Mouse (Mus musculus) neural tube, embryonic 11.5 days (tissue): ENCODE measurements around the gene Sema3a. TPM values are rescaled to one million over a fixed set of nuclear protein-coding genes. Genes with fewer than 3 reads are reported as not detected.
A peak's percentile ranks its signal among the peaks of the same experiment; 100 is the strongest.

Experiments
- ATAC-seq: fragments of 200-750 bp; cut with Nextera tagmentation; 2 replicates; pipeline ENCODE4 v1.8.0; 2017; ENCODE audit warnings: moderate number of reproducible peaks, mild to moderate bottlenecking, moderate TSS enrichment, moderate library complexity; ENCODE audit not compliant: insufficient read depth, low FRiP score, low TSS enrichment
- DNase-seq: peaks from one replicate; pipeline ENCODE4 v3.0.0-alpha.2; 2015; ENCODE audit warnings: low spot score
- H3K27ac ChIP-seq: fragments of 300-500 bp; sonication (generic); 2 replicates; pipeline ENCODE4 v1.5.1; 2014; ENCODE audit warnings: low read depth, mild to moderate bottlenecking, low read length
- H3K27me3 ChIP-seq: fragments of 300-500 bp; sonication (generic); 2 replicates; pipeline ENCODE4 v1.6.1; 2014; ENCODE audit warnings: mild to moderate bottlenecking, low read length, mixed read lengths; ENCODE audit not compliant: control insufficient read depth, insufficient read depth
- H3K36me3 ChIP-seq: fragments of 300-500 bp; sonication (generic); 2 replicates; pipeline ENCODE4 v1.6.1; 2014; ENCODE audit warnings: mild to moderate bottlenecking, low read length, moderate library complexity, mixed read lengths; ENCODE audit not compliant: control insufficient read depth, insufficient read depth
- H3K4me1 ChIP-seq: fragments of 300-500 bp; sonication (generic); 2 replicates; pipeline ENCODE4 v1.6.1; 2014; ENCODE audit warnings: low read length, mixed read lengths; ENCODE audit not compliant: control insufficient read depth, insufficient read depth
- H3K4me2 ChIP-seq: fragments of 300-500 bp; sonication (generic); 2 replicates; pipeline ENCODE4 v1.6.1; 2014; ENCODE audit warnings: low read depth, mild to moderate bottlenecking, moderate library complexity
- H3K4me3 ChIP-seq: fragments of 300-500 bp; sonication (generic); 2 replicates; pipeline ENCODE4 v1.5.1; 2014; ENCODE audit warnings: low read depth, low read length
- H3K9ac ChIP-seq: fragments of 300-500 bp; sonication (generic); 2 replicates; pipeline ENCODE4 v1.6.1; 2014; ENCODE audit warnings: mild to moderate bottlenecking, low read length
- H3K9me3 ChIP-seq: fragments of 300-500 bp; sonication (generic); 2 replicates; pipeline ENCODE4 v1.6.1; 2016; ENCODE audit warnings: low read length; ENCODE audit not compliant: control insufficient read depth
- WGBS: fragments of 180-500 bp; shearing (Covaris S2); extraction: QIAGEN DNeasy Blood & Tissue Kit; methylation state at CpG from one replicate; pipeline ENCODE4 v1.1.7; 2014; 5-methylcytosine and 5-hydroxymethylcytosine counted together
- polyA plus RNA-seq: library from polyadenylated mRNA; unstranded; fragments of >200 nt; fragmentation: Nextera tagmentation; extraction: Ambion mirVana; gene quantifications from 2 replicates; pipeline ENCODE4 v1.2.1, GENCODE M21; 2014

Gene Sema3a
- polyA plus RNA-seq, 1 experiment from 2014 or later: 32.2 TPM

DNA sequence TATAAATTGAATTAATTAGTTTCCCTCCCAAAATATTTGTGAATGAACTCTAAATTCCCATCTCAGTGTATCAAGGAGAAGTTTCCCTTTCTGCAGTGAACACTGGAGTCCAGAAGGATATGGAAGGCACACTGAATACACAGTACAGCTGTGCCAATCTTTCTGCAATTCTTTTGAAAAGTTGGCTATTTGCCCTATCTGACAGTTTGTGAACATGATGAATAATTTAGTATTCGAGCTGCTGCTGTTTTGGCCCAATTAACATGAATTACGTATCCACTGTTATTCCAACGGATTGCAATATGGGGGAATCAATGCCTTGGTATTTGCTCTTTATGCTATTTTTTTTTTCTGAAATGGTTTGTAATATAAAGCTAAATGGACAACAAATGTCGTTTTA is 254.0 kb downstream of the Sema3a start:
- H3K9me3 ChIP-seq: no peaks in the 10 kb centered on the region
- H3K4me3 ChIP-seq: no peak overlapping the region
- no peak overlapping the region for H3K9ac ChIP-seq
- H3K27me3 ChIP-seq: no peaks in the 10 kb centered on the region
- 82% methylated on average over 4 of the region's 4 CpGs for WGBS
- no peak overlapping the region for H3K4me2 ChIP-seq
- no peaks in the 10 kb centered on the region for H3K4me1 ChIP-seq
- no peak for ATAC-seq
- H3K27ac ChIP-seq: no peak overlapping the region
- H3K36me3 ChIP-seq: no peaks in the 10 kb centered on the region
- no peak for DNase-seq

DNA sequence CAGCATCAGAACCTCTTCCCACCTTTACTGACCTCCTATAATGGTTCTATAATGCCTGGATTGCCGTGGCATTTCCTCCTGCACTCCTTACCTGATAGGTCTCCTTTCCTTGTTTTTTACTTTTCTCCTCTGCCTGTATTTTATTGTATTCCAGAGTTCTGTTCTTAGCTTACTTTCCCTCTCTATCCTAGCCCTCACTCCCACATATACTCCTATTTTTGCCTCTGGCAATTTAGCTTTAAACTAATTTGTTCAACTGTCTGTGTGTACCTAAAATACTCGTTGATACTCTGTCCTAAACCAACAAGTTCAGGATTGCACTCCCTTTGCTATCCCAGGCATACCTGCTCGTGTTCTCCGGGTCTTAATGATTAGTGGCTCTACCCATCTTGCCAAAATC is 258.8 kb downstream of the Sema3a start:
- no peaks in the 10 kb centered on the region for H3K36me3 ChIP-seq
- H3K9me3 ChIP-seq: no peaks in the 10 kb centered on the region
- H3K4me1 ChIP-seq: 0 out of 2 replicates have a peak, but pooled peaks cover 3% of the 10 kb centered on the region
- WGBS: 55% methylated on average over 4 of the region's 4 CpGs
- no peak overlapping the region for H3K4me2 ChIP-seq
- no peak overlapping the region for H3K27ac ChIP-seq
- no peak overlapping the region for H3K4me3 ChIP-seq
- H3K27me3 ChIP-seq: no peaks in the 10 kb centered on the region
- no peak overlapping the region for H3K9ac ChIP-seq
- ATAC-seq (no peak), DNase-seq (no peak)

DNA sequence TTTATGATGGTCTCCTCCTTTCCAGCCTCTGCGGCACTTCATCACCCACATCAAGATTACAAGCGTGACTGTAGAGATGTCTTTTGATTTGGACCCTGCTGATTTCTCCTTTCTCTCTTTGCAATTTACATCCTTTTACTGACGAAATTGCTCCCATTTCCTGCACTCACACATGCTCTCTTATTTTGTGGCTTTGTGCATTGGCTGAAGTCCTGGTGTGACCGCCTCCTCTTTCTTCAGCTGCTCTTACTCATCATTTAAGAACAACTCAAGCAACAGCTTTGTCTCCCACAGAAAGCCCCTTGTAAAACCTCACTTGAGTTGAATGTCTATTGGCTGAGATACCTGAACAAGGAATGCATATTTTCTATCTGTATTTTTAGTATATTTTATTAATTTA is 259.5 kb downstream of the Sema3a start:
- no peaks in the 10 kb centered on the region for H3K36me3 ChIP-seq
- H3K4me3 ChIP-seq: no peak overlapping the region
- no peaks in the 10 kb centered on the region for H3K27me3 ChIP-seq
- H3K9me3 ChIP-seq: no peaks in the 10 kb centered on the region
- 0 out of 2 replicates have a peak, but pooled peaks cover 3% of the 10 kb centered on the region for H3K4me1 ChIP-seq
- no peak overlapping the region for H3K27ac ChIP-seq
- ATAC-seq (peak; percentile 41; the same call in 1 of the 2 replicates), DNase-seq (no peak)
- H3K9ac ChIP-seq: no peak overlapping the region
- no peak overlapping the region for H3K4me2 ChIP-seq
- 27% methylated on average over 4 of the region's 4 CpGs for WGBS

DNA sequence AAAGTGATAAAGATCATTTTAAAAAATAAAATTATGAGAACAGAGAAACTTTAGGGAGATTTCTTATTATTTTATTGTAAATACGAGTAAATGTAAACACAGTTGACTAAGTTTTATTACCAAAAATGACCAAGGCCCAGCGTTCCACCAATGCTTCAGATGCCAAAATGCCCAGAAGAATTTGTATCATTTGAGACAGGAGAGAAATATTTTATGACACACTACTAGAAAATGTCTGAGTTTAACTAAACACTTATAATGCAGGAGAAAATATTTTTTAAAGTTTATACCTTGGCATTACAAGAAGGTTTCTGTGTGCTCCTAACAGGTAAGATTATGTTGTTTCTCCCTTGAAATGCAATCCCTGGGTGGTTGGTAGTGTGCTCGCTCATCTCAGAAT is 261.4 kb downstream of the Sema3a start:
- Histone ChIP-seq H3K36me3 (no peaks in the 10 kb centered on the region), H3K4me2 (no peak overlapping the region), H3K9ac (no peak overlapping the region), H3K27me3 (no peaks in the 10 kb centered on the region), H3K4me1 (0 out of 2 replicates have a peak, but pooled peaks cover 3% of the 10 kb centered on the region), H3K27ac (no peak overlapping the region), H3K4me3 (no peak overlapping the region), H3K9me3 (no peaks in the 10 kb centered on the region)
- DNase-seq (no peak), ATAC-seq (no peak)
- 88% methylated on average over 3 of the region's 3 CpGs for whole genome bisulfite sequencing

DNA sequence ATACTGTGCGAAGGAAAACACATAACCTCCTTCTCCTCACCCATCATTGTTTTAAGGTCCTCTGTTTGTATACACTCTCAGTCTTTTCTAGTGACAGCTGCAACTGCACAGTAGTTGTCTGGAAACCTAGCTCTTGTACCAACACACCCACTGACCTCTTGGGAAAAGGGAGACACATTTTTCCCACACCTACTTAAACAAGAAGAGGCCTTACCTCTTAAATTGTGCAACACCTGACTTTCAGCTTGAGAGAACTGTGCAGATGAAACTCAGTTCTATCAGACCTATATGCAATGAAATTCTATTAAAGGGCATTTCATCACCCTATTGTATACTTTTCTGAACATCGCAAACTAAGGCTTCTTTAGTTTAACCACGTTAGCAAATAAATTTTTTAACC is 262.5 kb downstream of the Sema3a start:
- Histone ChIP-seq H3K4me3 (no peak overlapping the region), H3K27ac (no peak overlapping the region), H3K4me2 (no peak overlapping the region), H3K36me3 (no peaks in the 10 kb centered on the region), H3K27me3 (no peaks in the 10 kb centered on the region), H3K9me3 (no peaks in the 10 kb centered on the region), H3K9ac (no peak overlapping the region), H3K4me1 (0 out of 2 replicates have a peak, but pooled peaks cover 3% of the 10 kb centered on the region)
- ATAC-seq: no peak
- WGBS: 87% methylated on average over 3 of the region's 3 CpGs
- no peak for DNase-seq

DNA sequence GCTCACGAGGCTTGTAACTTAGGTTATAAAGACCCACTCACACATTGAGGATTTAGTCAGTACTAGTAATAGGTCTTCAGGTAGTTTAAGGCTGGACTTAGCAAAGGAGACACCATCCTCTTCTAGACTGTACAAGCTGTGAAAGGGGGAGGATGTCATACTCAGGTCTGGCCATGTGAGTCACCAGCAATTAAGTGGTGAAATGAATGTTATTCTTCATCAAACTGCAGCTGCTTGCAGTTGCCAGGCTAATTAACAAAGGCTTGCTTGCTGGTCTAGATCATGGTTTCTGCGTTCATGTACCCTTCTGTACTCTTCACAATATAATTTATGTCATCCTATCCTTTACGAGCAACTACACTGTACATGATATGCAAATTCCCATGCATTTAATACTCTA is 264.8 kb downstream of the Sema3a start:
- no peak overlapping the region for H3K9ac ChIP-seq
- H3K4me1 ChIP-seq: no peaks in the 10 kb centered on the region
- H3K27ac ChIP-seq: no peak overlapping the region
- WGBS: 83% methylated on average over 3 of the region's 3 CpGs
- H3K27me3 ChIP-seq: no peaks in the 10 kb centered on the region
- no peak for DNase-seq
- no peak for ATAC-seq
- no peak overlapping the region for H3K4me3 ChIP-seq
- no peaks in the 10 kb centered on the region for H3K9me3 ChIP-seq
- H3K4me2 ChIP-seq: no peak overlapping the region
- no peaks in the 10 kb centered on the region for H3K36me3 ChIP-seq

- 23% methylated on average over 1 of the region's 1 CpGs for WGBS
- no peak overlapping the region for H3K9ac ChIP-seq
- H3K36me3 ChIP-seq: no peaks in the 10 kb centered on the region
- no peaks in the 10 kb centered on the region; the same call in 1 of the 2 replicates for H3K4me1 ChIP-seq
- no peaks in the 10 kb centered on the region for H3K9me3 ChIP-seq
- no peak overlapping the region for H3K4me2 ChIP-seq
- no peak overlapping the region for H3K4me3 ChIP-seq
- H3K27me3 ChIP-seq: no peaks in the 10 kb centered on the region
- no peak overlapping the region for H3K27ac ChIP-seq
- DNase-seq (no peak), ATAC-seq (no peak)
Observed at GRCm38 (mm10) chr5:13405432-13405831, 280.2 kb downstream of the Sema3a start.

- Histone ChIP-seq H3K9me3 (no peaks in the 10 kb centered on the region), H3K4me3 (no peak overlapping the region), H3K9ac (no peak overlapping the region), H3K36me3 (no peaks in the 10 kb centered on the region), H3K4me2 (no peak overlapping the region), H3K27ac (no peak overlapping the region), H3K4me1 (no peaks in the 10 kb centered on the region; the same call in 1 of the 2 replicates), H3K27me3 (no peaks in the 10 kb centered on the region)
- DNase-seq: no peak
- no peak for ATAC-seq
- 93% methylated on average over 2 of the region's 2 CpGs for WGBS
Observed at GRCm38 (mm10) chr5:13406131-13406530, 280.9 kb downstream of the Sema3a start.

DNA sequence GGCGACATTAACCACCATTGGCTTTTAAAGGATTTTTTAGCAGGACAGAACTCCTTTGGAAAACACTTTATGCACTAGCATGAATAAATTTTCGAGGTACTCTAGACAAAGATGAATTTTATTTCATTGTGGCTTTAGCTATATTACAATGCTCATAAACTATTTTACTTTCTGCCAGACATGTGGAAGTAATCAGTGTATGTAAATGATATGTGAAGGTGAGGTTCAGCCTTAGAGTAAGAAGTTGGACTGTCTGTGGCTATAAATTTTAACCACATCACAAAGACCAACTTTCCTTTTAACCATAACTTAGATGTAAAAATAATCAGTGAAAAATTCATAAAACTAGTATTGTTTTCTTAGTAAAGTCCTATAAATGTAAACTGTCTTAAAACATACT is 286.7 kb downstream of the Sema3a start:
- no peaks in the 10 kb centered on the region for H3K36me3 ChIP-seq
- H3K4me3 ChIP-seq: no peak overlapping the region
- H3K27ac ChIP-seq: no peak overlapping the region
- ATAC-seq (no peak), DNase-seq (no peak)
- H3K4me1 ChIP-seq: no peaks in the 10 kb centered on the region
- WGBS: 76% methylated on average over 2 of the region's 2 CpGs
- no peaks in the 10 kb centered on the region for H3K9me3 ChIP-seq
- H3K4me2 ChIP-seq: no peak overlapping the region
- no peak overlapping the region for H3K9ac ChIP-seq
- no peaks in the 10 kb centered on the region for H3K27me3 ChIP-seq
